Mouse (Mus musculus): ENCODE measurements around the gene Gm29644. TPM values are rescaled to one million over a fixed set of nuclear protein-coding genes. Genes with fewer than 3 reads are reported as not detected.
"Not testable (repeated sequence)": the region's sequence is repeated elsewhere in the genome, so short reads cannot be mapped to it uniquely, and the experiment has no call there.

Gene Gm29644
- total RNA-seq (2021), result not detected

DNA sequence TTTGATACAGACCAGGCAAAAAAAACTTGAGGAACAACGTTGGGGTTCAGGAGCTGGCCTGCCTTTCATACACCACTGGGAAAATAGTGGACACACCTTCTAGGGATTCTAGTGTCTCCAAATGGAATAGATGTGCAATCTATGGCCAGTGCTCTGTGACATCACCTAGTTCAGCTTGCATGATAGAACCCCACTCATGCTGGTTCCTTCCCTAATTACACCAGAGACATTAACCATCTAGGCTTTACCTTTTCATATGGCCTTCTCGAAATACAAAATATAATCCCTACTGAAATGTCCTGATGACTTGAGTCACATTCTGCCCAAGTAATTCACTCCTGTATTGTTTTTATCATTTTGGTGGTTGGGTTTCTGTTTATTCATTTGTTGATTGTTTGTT lies at the start of gene Gm29644, which contains the start of gene Gm29423:
Gene Gm29644, minus strand, starts transcription at position 157 of the 400 bp plus-strand sequence.
Gene Gm29423, minus strand, starts transcription at position 101 of the 400 bp plus-strand sequence.
- intact Hi-C loops (cut with DNase I); DNase-seq (ENCODE audit: extremely low spot score in 1 of 2, low spot score in 2 of 2): not testable (repeated sequence)

DNA sequence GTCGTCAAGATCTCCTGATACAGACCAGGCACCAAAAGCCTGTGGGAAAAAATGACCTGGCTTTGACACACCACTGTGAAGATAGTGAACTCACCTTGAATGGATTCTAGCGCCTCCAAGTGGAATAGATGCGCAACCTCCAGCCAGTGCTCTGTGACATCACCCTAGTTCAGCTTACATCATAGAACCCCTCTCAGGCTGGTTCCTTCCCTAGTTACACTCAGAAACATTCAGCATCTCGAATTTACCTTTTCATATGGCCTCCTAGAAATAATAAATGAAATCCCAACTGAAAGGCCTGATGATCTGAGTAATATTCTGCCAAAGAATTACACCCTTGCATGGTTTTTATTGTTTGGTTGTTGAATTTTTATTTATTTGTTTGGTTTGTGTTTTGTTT lies 29.6 kb downstream of the Gm29644 start, which contains the start of gene Gm21118:
Gene Gm21118, minus strand, starts transcription at position 101 of the 400 bp plus-strand sequence.
- DNase-seq (ENCODE audit: extremely low spot score in 1 of 2, low spot score in 2 of 2); intact Hi-C loops (cut with DNase I): not testable (repeated sequence)

Other genes with a start within 250 kb of the Gm29644 start
- not detected for gene Gm21118, start 29.7 kb downstream of the Gm29644 start, total RNA-seq (2021)
- gene Gm29423, start 56 bp downstream of the Gm29644 start, total RNA-seq (2021), result not detected
- gene Gm20888, start 138.5 kb upstream of the Gm29644 start, total RNA-seq (2021), result not detected